Mouse (Mus musculus) MEL (cell line): Measurements from ENCODE around the gene Camkk2. TPM values are rescaled to one million over a fixed set of nuclear protein-coding genes. Genes with fewer than 3 reads are reported as not detected.

Experiments used
- DNase-seq: peaks from one replicate; pipeline ENCODE4 v3.0.0; 2011; ENCODE audit warnings: low read depth, low spot score
- H3K27ac ChIP-seq: 2 replicates; pipeline ENCODE4 v1.5.1; 2012; ENCODE audit warnings: low read depth, mild to moderate bottlenecking, control low read depth, low read length, moderate library complexity; ENCODE audit not compliant: control insufficient read depth
- H3K27me3 ChIP-seq, 2 experiments: fragments of 150-350 bp in 1 of 2; sonication (generic) in 1 of 2; 2 replicates each; pipeline ENCODE4 v1.6.1; 2012; ENCODE audit warnings: low read length in 2 of 2, mild to moderate bottlenecking in 2 of 2, improper control_type of control experiment in 1 of 2, moderate library complexity in 1 of 2; ENCODE audit not compliant: insufficient read depth in 2 of 2, control insufficient read depth in 1 of 2
- H3K36me3 ChIP-seq, 2 experiments: 2 replicates each; pipeline ENCODE4 v1.6.1; 2012 to 2014; ENCODE audit warnings: low read length in 2 of 2, improper control_type of control experiment in 1 of 2, inconsistent platforms in 1 of 2, mild to moderate bottlenecking in 1 of 2; ENCODE audit not compliant: insufficient read depth in 2 of 2, control insufficient read depth in 1 of 2
- H3K4me1 ChIP-seq, 2 experiments: fragments of 150-350 bp in 1 of 2; sonication (generic) in 1 of 2; 2 replicates each; pipeline ENCODE4 v1.6.1; 2012; ENCODE audit warnings: low read length in 2 of 2, improper control_type of control experiment in 1 of 2, mild to moderate bottlenecking in 1 of 2; ENCODE audit not compliant: insufficient read depth in 2 of 2, control insufficient read depth in 1 of 2
- H3K4me3 ChIP-seq, 2 experiments: fragments of 150-350 bp in 1 of 2; sonication (generic) in 1 of 2; 2 replicates each; pipeline ENCODE4 v1.5.1; 2012; ENCODE audit warnings: low read depth in 2 of 2, low read length in 2 of 2, mild to moderate bottlenecking in 2 of 2, moderate library complexity in 2 of 2, control low read depth in 1 of 2, improper control_type of control experiment in 1 of 2; ENCODE audit not compliant: control insufficient read depth in 1 of 2, insufficient read depth in 1 of 2
- H3K79me2 ChIP-seq: 2 replicates; pipeline ENCODE4 v1.6.1; 2012; ENCODE audit warnings: mild to moderate bottlenecking, low read length, moderate library complexity; ENCODE audit not compliant: control insufficient read depth, poor library complexity, insufficient read depth
- H3K9ac ChIP-seq: 2 replicates; pipeline ENCODE4 v1.6.1; 2012; ENCODE audit warnings: low read depth, mild to moderate bottlenecking, control low read depth, low read length, moderate library complexity; ENCODE audit not compliant: control insufficient read depth, poor library complexity, severe bottlenecking
- H3K9me3 ChIP-seq: fragments of 150-350 bp; sonication (generic); replicated peaks from 2 replicates; pipeline ENCODE4 v1.6.1; 2012; ENCODE audit warnings: mild to moderate bottlenecking, low read length, improper control_type of control experiment, moderate library complexity; ENCODE audit not compliant: insufficient read depth
- CHD2 ChIP-seq: IDR thresholded peaks from 2 replicates; pipeline ENCODE4 v1.6.1; 2011; ENCODE audit warnings: low read length, improper control_type of control experiment
- E2F4 ChIP-seq: IDR thresholded peaks from 2 replicates; pipeline ENCODE4 v1.6.1; 2011; ENCODE audit warnings: low read depth, low read length, improper control_type of control experiment, borderline replicate concordance
- ELF1 ChIP-seq: IDR thresholded peaks from 2 replicates; pipeline ENCODE4 v1.6.1; 2014; ENCODE audit warnings: low read depth, mild to moderate bottlenecking, inconsistent platforms, low read length, improper control_type of control experiment, moderate library complexity
- EP300 ChIP-seq, 2 experiments: IDR thresholded peaks; 2 replicates each; pipeline ENCODE4 v1.6.1; 2011; ENCODE audit warnings: improper control_type of control experiment in 2 of 2, low read length in 2 of 2, low read depth in 1 of 2, mild to moderate bottlenecking in 1 of 2
- ETS1 ChIP-seq: IDR thresholded peaks from 2 replicates; pipeline ENCODE4 v1.6.1; 2012; ENCODE audit warnings: low read depth, mild to moderate bottlenecking, inconsistent platforms, low read length, improper control_type of control experiment, moderate library complexity
- GABPA ChIP-seq: IDR thresholded peaks from 2 replicates; pipeline ENCODE4 v1.6.1; 2012; ENCODE audit warnings: low read depth, mild to moderate bottlenecking, inconsistent platforms, low read length, improper control_type of control experiment, moderate library complexity
- GATA1 ChIP-seq: IDR thresholded peaks from 2 replicates; pipeline ENCODE4 v1.6.1; 2011; ENCODE audit warnings: low read depth, low read length, improper control_type of control experiment
- JUND ChIP-seq: IDR thresholded peaks from 2 replicates; pipeline ENCODE4 v1.6.1; 2011; ENCODE audit warnings: low read depth, mild to moderate bottlenecking, improper control_type of control experiment, low read length
- KAT2A ChIP-seq: conservative IDR thresholded peaks from 2 replicates; pipeline ENCODE4 v1.6.1; 2012; ENCODE audit warnings: low read depth, low read length, improper control_type of control experiment, inconsistent platforms
- MAFK ChIP-seq: IDR thresholded peaks from 2 replicates; pipeline ENCODE4 v1.6.1; 2011; ENCODE audit warnings: low read depth, mild to moderate bottlenecking, low read length, improper control_type of control experiment, borderline replicate concordance
- MAX ChIP-seq: IDR thresholded peaks from 2 replicates; pipeline ENCODE4 v1.6.1; 2011; ENCODE audit warnings: low read length, improper control_type of control experiment
- MYC ChIP-seq: IDR thresholded peaks from 2 replicates; pipeline ENCODE4 v1.6.1; 2011; ENCODE audit warnings: low read depth, mild to moderate bottlenecking, low read length, improper control_type of control experiment, moderate library complexity
- NRF1 ChIP-seq: IDR thresholded peaks from 2 replicates; pipeline ENCODE4 v1.6.1; 2014; ENCODE audit warnings: low read depth, mild to moderate bottlenecking, inconsistent platforms, low read length, improper control_type of control experiment, moderate library complexity; ENCODE audit not compliant: poor library complexity, insufficient read depth, severe bottlenecking
- RCOR1 ChIP-seq: IDR thresholded peaks from 2 replicates; pipeline ENCODE4 v1.6.1; 2012; ENCODE audit warnings: low read depth, mild to moderate bottlenecking, inconsistent platforms, low read length, improper control_type of control experiment
- TBP ChIP-seq: IDR thresholded peaks from 2 replicates; pipeline ENCODE4 v1.8.0; 2011; ENCODE audit warnings: low read depth, low read length, improper control_type of control experiment
- TCF12 ChIP-seq: IDR thresholded peaks from 2 replicates; pipeline ENCODE4 v1.6.1; 2014; ENCODE audit warnings: low read depth, mild to moderate bottlenecking, inconsistent platforms, low read length, improper control_type of control experiment, moderate library complexity
- ZNF384 ChIP-seq: IDR thresholded peaks from 2 replicates; pipeline ENCODE4 v1.6.1; 2012; ENCODE audit warnings: low read depth, mild to moderate bottlenecking, inconsistent platforms, low read length, improper control_type of control experiment
- polyA plus RNA-seq, 2 experiments: library from polyadenylated mRNA; stranded (reverse) in 1 of 2; unstranded in 1 of 2; fragments of >175 nt in 1 of 2; fragments of >200 nt in 1 of 2; gene quantifications; 2 replicates each; pipeline versions ENCODE4 v1.2.1 to v1.2.4; 2012; ENCODE audit warnings: low replicate concordance in 2 of 2, low read depth in 1 of 2; ENCODE audit not compliant: insufficient read length in 2 of 2, insufficient read depth in 1 of 2, missing spikeins in 1 of 2
- total RNA-seq: library from RNA; depleted of rRNA; stranded (reverse); fragments of 300-350 nt; gene quantifications from 2 replicates; pipeline ENCODE4 v1.2.3, GENCODE M21; 2012

The Camkk2 gene
- total and polyA plus RNA-seq, 3 experiments, result 23.7 to 24.8 TPM; not detected in 1

- DNase-seq, result no peak
- Histone ChIP-seq H3K36me3 (no peaks in the 10 kb centered on the region; a peak in 1 of 4 replicates), H3K9me3 (no peaks in the 10 kb centered on the region), H3K4me1 (no peaks in the 10 kb centered on the region), H3K4me3 (no peak overlapping the region), H3K79me2 (no peaks in the 10 kb centered on the region), H3K9ac (no peak overlapping the region), H3K27ac (no peak overlapping the region), H3K27me3 (no peaks in the 10 kb centered on the region)
- TF ChIP-seq NRF1, result no peak
- TF ChIP-seq MAFK, result no peak
- TF ChIP-seq GATA1, result no peak
- TF ChIP-seq CHD2, result no peak
- TF ChIP-seq GABPA, result no peak
- TF ChIP-seq EP300 (IDR thresholded peaks at IDR 0.05; ENCODE audit: low read depth in 1 of 2, low read length in 2 of 2), result no peak
- no peak for TF ChIP-seq MYC
- TF ChIP-seq MAX, result no peak
- no peak for TF ChIP-seq JUND
- TF ChIP-seq KAT2A, result no peak
- no peak for TF ChIP-seq RCOR1
- TF ChIP-seq TBP, result no peak
- TF ChIP-seq ELF1, result no peak
- no peak for TF ChIP-seq TCF12
Observed at GRCm38 (mm10) chr5:122733881-122734280, 45.3 kb downstream of the Camkk2 start.

DNA sequence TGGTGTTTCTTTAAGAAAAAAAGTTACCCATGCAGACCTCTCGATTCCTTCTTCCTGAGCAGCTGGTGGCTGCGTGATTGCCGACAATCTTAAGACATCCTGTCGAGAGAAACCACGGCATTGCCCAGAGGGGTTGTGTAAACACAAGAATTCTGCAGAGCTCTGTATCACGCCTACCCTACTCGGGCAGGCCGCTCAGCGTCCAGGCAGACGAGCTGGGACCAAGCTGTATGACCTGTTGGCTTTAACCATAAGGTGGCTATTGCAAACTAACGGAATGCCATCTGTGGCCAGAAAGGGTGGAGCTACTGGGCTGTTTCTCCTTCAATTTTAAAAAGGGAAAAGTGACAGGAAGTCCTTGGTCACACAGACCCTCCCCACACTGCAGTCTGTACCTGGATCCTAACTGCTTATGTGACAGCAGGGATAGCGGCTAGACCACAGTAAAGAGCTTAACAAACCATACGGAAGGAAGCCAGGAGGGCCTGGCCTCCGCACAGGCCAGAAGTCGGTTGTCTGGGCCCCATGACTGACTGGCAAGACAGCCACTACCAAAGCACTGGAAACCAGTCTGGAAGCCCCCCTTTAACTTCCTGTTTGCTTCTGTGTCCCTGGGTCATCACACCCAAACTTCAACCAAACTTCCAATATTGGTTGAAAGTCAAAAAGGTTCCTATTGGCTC, 47.1 kb downstream of the Camkk2 start:
- no peak overlapping the region for H3K9ac ChIP-seq
- H3K4me3 ChIP-seq, result no peak overlapping the region
- no peaks in the 10 kb centered on the region for H3K4me1 ChIP-seq
- no peaks in the 10 kb centered on the region for H3K79me2 ChIP-seq
- DNase-seq, result no peak
- no peaks in the 10 kb centered on the region for H3K9me3 ChIP-seq
- TF ChIP-seq MAX (no peak), ETS1 (no peak), NRF1 (no peak), E2F4 (no peak), ZNF384 (no peak)
- no peaks in the 10 kb centered on the region; a peak in 1 of 4 replicates for H3K36me3 ChIP-seq
- no peaks in the 10 kb centered on the region for H3K27me3 ChIP-seq
- H3K27ac ChIP-seq, result no peak overlapping the region
